Mouse (Mus musculus) frontal cortex, postnatal 36 days (tissue): ENCODE results near the gene Srprb.

Source experiments
- DNase-seq, 2 experiments: peaks; one replicate each; pipeline ENCODE4 v3.0.0; 2022; ENCODE audit warnings: low spot score in 2 of 2

Gene Srprb

GRCm38 (mm10) chr9:103201561-103202260 lies at the start of gene Srprb:
TSS of gene Srprb (minus strand) at chr9:103202137.
- DNase-seq = peak; percentile 91 to 95

DNA sequence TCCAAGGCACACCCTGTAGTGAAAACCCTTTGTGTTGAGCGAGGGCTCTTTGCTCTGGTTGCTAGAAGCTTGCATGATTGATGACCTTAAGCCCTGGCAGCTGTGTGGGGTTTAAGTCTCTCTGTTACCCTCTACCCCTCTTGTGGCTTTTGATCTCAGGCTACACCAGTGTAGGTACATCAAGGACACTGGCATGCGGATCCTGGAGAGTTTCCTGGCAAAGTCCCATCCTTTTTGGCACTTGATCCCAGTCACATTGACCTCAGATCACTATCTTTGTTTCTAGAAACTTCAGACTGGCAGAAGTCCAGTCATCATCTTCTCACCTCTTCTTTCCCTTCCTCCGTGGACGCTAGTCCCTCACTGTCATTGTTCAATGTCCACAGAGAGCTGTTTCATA lies 46.7 kb upstream of the Srprb start:
- DNase-seq = no peak

DNA sequence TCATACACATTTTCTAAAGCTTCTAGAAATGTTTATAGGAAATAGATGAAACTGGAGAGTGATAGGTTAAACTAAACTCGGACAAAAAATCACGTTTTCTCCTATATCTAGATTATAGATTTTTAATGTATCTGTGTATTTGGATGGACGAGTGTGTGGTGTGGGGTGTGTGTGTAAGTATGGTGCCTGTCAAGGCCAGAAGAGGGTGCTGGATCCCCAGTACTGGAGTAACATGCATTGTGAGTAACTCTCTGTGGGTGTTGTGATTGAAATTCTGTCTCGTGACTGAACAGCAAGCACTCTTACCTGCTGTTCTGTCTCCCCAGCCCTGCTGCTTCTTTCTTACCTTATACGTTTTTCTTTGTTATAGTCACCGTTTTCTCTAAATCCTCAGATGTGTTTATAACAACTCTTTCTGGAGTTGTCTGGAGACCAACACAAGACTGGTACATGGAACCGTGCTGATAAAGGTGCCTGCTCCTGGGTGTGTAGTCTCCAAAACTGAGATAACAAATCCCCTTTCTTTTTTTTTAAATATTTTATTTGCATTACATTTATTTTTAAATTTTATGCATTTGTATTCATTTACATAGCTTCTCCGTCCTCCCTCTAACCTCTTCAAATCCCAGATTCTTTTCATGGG lies 44.7 kb upstream of the Srprb start:
- no peak for DNase-seq

DNA sequence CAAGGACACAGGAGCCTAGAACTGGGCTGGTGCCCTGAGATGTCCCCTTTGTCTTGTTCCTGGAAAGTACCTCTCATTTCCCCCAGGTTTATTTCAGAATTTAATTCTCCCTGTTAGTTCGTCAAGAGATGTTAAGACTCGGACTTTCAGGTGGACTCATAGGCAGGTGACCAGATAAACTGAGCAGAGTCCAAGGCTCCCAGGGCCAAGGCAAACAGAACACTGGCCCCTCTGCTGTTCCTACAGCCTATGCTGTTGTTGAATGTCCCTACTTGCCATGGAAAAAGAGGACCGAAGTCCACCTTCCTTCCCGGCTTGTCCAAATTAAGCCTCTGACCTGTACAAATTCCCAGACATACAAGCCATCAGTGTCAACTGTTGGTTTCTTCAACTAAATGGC lies 41.7 kb upstream of the Srprb start:
- no peak for DNase-seq

DNA sequence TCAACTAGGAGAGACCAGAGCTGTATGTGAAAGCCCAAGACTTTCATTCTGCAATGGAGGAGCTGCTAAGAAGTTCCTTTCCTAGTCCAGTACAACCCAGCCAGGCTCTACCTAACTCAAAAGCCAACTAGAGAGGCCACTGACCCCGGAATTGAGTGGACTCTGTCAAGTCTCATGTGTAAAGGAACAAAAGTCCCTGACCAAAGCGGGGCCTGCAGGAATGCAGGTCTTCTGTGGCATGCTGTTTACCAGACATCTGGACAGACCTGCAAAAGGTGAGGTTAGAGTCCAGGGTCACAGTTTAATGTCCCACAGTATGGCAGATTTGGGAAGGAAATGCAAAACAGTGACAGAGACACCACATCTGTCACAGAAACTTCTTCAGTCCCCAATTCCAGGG lies 39.3 kb upstream of the Srprb start:
- DNase-seq = no peak

DNA sequence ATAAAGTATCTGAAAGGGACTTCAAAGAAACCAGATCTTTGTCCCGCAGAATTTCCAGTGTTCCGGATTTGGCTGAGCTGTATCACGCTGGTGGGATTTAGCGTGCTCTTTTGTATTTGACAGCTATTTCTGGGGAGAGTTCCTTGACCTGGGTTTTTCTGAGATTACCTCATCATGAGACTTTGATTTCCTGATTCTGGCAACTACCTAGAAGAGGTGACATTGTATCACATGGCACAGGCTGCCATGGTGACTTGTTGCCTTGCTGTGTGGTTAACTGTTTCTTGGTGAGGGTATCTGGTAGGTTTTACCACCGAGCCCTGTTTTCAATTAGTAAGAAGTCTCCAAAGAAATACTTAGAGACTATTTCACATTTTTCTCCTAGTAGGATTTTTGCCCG lies 37.5 kb upstream of the Srprb start:
- DNase-seq = no peak

DNA sequence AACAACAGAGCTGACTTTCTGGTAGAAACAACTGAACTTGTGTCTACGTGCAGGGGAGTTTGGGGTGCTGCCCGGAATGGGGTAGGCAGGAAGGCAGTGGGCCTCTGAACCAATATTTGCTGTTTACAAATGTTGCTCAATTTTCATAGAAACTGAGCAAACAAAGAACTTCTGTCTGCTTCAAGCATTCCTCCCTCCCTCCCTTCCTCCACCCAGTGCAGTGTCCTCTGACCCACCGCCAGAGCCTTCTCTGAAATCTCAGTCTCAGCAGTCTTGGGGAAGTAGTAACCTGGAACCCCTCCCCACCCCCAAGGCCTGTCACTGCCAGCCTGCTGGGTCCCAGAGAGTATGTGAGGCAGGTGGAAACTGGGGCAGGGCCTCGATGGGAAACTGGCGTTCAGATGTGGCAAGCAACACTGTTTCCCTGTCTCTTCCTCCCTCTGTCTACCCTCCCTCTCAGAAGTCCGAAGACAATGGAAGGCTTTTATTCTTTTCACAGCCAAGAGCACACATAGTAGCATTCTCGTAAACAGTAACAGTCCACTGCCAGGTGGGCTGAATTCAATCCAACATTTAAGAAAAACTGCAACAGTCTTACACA lies 32.7 kb upstream of the Srprb start:
- DNase-seq = no peak

- DNase-seq = no peak
These were observed 32.1 kb upstream of the Srprb start for GRCm38 (mm10) chr9:103234059-103234458.

- DNase-seq = no peak
These were observed 31.1 kb upstream of the Srprb start for GRCm38 (mm10) chr9:103233006-103233395.

GRCm38 (mm10) chr9:103232232-103233005 lies 30.5 kb upstream of the Srprb start:
- DNase-seq = no peak

GRCm38 (mm10) chr9:103230151-103230951 lies 28.4 kb upstream of the Srprb start, which contains the start of the genes Gm20425 and Trf:
TSS of gene Gm20425 (minus strand) at chr9:103230307.
TSS of gene Trf (minus strand) at chr9:103230444.
- DNase-seq = peak; percentile 25 to 39

DNA sequence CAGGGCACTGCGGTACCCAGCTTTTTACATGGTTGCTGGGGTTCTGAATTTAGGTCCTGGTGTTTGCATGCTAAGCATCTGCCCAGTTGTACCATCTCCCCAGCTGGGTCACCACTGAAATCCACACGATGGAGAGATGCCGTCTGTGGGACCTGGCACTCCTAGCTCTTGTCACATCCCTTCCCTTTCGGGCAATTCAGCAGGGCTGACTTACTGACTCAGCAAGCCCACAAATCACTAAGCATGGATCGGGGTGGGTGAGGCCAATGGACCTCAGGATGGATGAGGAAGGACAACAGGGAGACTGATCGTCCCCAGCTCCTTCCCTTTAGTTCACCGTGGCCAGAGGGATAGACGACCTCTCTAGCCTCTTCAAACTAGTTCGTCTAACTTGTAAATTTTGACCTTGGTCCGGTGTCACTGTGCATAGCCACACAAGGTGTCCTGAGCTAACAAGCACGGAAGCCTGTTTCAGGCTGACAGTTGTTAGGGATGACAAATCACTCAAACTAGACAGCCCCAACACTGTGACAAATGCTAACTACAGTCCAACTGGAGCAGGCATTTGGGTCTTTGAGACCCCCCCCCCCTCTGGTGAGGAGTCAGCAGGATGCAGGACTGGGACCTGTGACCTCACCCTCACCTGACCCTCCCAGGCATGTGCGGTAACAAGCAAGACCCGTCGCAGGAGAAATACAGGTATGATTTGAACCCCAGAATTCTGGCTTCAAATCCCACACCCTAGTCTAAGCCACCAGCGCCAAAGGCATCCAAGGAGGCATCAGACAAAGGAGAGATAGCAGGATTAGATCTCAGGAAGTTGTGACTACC lies 27.3 kb upstream of the Srprb start:
- no peak for DNase-seq

- DNase-seq = no peak
These were observed 26.6 kb upstream of the Srprb start for GRCm38 (mm10) chr9:103228370-103229003.

GRCm38 (mm10) chr9:103227760-103228159 lies 25.8 kb upstream of the Srprb start:
- no peak for DNase-seq

DNA sequence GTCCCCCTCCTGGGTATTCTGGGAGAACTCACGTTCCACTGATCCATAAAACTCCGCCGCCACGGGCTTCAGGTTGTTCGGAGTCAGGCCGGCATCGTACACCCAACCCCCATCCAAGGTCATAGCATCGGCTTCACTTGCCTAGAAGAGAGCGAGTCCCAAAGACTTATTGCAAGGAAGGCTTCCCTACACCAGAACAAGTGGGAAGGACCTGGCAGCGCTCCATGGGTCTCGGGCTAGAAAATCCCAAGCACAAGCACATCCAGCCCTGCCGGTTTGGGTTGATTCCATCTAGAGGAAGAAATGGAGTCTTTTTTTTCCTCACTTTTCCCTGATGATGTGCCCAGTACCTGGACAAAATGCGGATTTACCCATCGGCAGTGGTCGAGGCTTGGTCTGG lies 24.9 kb upstream of the Srprb start:
- DNase-seq = no peak

GRCm38 (mm10) chr9:103225464-103225863 lies 23.5 kb upstream of the Srprb start:
- DNase-seq = no peak

DNA sequence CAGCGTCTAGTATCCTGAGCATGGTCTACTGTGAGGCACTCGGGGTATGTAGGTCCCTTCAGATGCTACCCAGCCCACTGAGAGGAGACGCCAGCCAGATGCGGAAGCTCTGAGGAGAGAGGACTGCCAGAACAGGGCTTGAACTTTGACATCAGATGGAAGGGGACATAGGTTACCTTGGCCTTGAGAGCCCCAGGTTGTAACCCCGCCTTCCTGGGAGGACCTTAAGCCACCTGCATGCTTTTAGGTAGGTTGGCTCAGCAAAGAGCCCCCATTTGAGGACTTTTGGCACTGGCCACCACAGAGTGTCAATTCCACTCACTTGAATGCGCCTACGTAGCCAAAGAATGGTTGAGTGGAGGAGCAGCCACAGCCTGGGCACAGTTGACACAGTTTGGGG lies 22.8 kb upstream of the Srprb start:
- no peak for DNase-seq

DNA sequence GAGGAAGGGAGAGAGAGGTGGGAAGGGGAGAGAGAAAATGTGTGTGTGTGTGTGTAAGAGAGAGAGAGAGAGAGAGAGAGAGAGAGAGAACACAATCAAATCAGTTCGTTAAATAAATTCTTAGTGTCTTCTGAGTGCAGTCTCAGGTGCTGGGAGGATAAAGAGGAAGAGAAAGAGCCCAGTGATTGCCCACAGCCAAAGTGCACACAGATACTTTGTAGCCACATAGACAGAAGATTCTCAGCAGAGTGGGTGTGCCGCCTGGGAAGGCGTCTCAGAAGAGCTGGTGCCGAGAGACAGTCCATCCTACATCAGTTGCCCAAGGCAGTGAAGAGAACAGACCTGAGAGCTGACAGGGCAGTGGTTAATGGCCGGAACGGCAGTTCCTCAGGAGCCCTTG lies 12.3 kb upstream of the Srprb start:
- no peak for DNase-seq

GRCm38 (mm10) chr9:103213631-103214030 lies 11.7 kb upstream of the Srprb start:
- no peak for DNase-seq
